Mouse (Mus musculus) megakaryocyte, embryonic 14.5 days (primary cell): ENCODE results near the gene Ddost.

Experiments
- FLI1 ChIP-seq: IDR thresholded peaks from 2 replicates; pipeline ENCODE4 v1.6.1; 2012; ENCODE audit warnings: low read length, inconsistent platforms, mixed read lengths
- GATA1 ChIP-seq: IDR thresholded peaks from 3 replicates; pipeline ENCODE4 v1.6.1; 2012; ENCODE audit warnings: mixed read lengths, low read length, inconsistent platforms, borderline replicate concordance

DNA sequence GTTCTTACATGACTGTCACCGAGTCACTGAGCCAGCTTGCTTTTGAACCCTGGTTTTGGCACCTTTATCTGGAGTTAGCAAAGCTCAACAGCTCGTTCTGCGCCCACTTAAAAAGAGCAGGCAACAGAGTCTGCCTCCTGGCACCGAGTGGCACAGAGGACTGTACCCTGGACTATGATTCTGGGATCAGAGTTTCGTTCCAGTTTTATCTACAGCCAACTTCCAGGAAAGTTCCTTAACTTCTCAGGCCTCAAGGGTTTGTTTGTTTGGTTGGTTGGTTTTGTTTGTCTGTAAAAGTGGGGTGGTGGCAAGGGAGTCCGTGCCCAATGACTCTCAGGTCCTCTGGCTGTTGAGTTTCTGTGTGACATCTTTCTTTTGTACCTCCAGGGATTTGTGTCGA is 44.2 kb downstream of the Ddost start:
- no peak for TF ChIP-seq GATA1
- no peak for TF ChIP-seq FLI1
